Mouse (Mus musculus): ENCODE measurements around the gene Pax1. TPM values are rescaled to one million over a fixed set of nuclear protein-coding genes. Genes with fewer than 3 reads are reported as not detected.

Gene Pax1
- polyA plus RNA-seq, 1 experiment from 2014 or later = not detected

DNA sequence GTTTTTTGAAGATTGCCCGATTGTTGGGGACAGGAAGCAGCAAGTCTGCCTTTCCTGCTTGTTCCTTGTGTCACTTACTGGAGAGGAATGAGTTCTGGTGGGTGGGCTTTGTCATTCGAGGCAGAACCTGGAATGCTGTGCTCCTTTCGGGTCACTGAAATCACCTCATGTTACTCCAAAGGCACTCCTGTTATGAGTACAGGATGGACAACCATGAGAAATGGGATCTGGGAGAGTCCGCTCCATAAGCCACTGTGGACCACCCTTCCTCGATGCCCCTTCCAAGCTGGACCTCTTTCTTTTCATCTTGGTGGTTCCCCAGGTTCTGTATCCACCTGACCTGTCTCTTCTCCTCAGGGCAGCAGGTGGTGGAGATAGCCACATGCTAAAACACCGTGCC, 2.5 kb downstream of the Pax1 start:
- no peak for ATAC-seq (ENCODE audit: insufficient read depth, low FRiP score, low read depth)
- peaks cover 90% of the 10 kb centered on the region for H3K27me3 ChIP-seq (replicated peaks)
- H3K36me3 ChIP-seq = no peaks in the 10 kb centered on the region
- no peak overlapping the region for H3K4me3 ChIP-seq (replicated peaks)
- H3K9ac ChIP-seq = no peak overlapping the region
- 11% methylated on average over 6 of the region's 6 CpGs for WGBS
- H3K9me3 ChIP-seq = no peaks in the 10 kb centered on the region
- no peak overlapping the region for H3K4me2 ChIP-seq
- no peak overlapping the region for H3K27ac ChIP-seq
- peaks cover 6% of the 10 kb centered on the region for H3K4me1 ChIP-seq

GRCm38 (mm10) chr2:147364982-147365907, 3.5 kb downstream of the Pax1 start:
- Histone ChIP-seq H3K36me3 (no peaks in the 10 kb centered on the region), H3K9ac (no peak overlapping the region), H3K27me3 (replicated peaks) (peaks cover 89% of the 10 kb centered on the region), H3K4me3 (replicated peaks) (peak overlapping the region; percentile 30), H3K27ac (no peak overlapping the region), H3K4me1 (peaks cover 6% of the 10 kb centered on the region), H3K9me3 (no peaks in the 10 kb centered on the region), H3K4me2 (peak overlapping the region; percentile 52)
- under 1% methylated on average over 62 of the region's 80 CpGs for WGBS
- peak; percentile 54; the same call in 1 of the 2 replicates for ATAC-seq (ENCODE audit: insufficient read depth, low FRiP score, low read depth)

GRCm38 (mm10) chr2:147365908-147366630, 4.3 kb downstream of the Pax1 start:
- no peaks in the 10 kb centered on the region for H3K9me3 ChIP-seq
- H3K9ac ChIP-seq = no peak overlapping the region
- peaks cover 88% of the 10 kb centered on the region for H3K27me3 ChIP-seq (replicated peaks)
- WGBS = 2% methylated on average over 36 of the region's 36 CpGs
- no peaks in the 10 kb centered on the region for H3K36me3 ChIP-seq
- H3K4me3 ChIP-seq (replicated peaks) = no peak overlapping the region
- peaks cover 6% of the 10 kb centered on the region for H3K4me1 ChIP-seq
- H3K27ac ChIP-seq = no peak overlapping the region
- no peak overlapping the region for H3K4me2 ChIP-seq
- ATAC-seq (ENCODE audit: insufficient read depth, low FRiP score, low read depth) = no peak

DNA sequence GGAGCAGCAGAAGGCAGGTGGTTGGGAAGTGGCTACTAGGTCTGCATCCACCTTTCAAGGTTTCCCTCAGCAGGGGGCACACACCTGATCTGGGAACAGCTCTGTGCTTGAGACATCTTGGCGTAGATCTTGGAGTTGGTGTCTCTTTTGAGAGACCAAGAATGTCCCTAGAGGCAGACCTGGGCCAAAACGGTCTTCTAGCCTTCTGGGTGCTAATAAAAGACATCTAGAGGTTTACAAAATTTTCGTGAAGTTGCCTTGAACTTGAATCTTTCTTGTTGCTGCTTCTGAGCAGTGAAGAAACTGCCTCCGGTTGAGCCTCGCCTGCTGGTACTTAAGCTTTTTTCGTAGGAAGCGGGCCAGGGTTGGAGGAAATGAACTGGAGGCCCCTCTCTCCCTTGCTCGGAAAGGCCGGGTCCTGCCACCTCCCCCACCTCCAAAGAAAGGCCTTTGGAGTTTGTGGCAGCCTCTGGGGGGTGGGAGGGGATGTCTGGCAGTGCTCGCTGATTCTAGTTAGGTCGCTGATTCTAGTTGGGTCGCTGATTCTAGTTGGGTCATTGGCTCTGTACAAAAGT, 5.6 kb downstream of the Pax1 start:
- peaks cover 87% of the 10 kb centered on the region for H3K27me3 ChIP-seq (replicated peaks)
- 6% methylated on average over 12 of the region's 12 CpGs for WGBS
- H3K9me3 ChIP-seq = no peaks in the 10 kb centered on the region
- H3K4me3 ChIP-seq (replicated peaks) = no peak overlapping the region
- no peaks in the 10 kb centered on the region for H3K36me3 ChIP-seq
- no peak for ATAC-seq (ENCODE audit: insufficient read depth, low FRiP score, low read depth)
- H3K9ac ChIP-seq = no peak overlapping the region
- H3K4me2 ChIP-seq = no peak overlapping the region
- H3K4me1 ChIP-seq = peaks cover 6% of the 10 kb centered on the region
- H3K27ac ChIP-seq = no peak overlapping the region

DNA sequence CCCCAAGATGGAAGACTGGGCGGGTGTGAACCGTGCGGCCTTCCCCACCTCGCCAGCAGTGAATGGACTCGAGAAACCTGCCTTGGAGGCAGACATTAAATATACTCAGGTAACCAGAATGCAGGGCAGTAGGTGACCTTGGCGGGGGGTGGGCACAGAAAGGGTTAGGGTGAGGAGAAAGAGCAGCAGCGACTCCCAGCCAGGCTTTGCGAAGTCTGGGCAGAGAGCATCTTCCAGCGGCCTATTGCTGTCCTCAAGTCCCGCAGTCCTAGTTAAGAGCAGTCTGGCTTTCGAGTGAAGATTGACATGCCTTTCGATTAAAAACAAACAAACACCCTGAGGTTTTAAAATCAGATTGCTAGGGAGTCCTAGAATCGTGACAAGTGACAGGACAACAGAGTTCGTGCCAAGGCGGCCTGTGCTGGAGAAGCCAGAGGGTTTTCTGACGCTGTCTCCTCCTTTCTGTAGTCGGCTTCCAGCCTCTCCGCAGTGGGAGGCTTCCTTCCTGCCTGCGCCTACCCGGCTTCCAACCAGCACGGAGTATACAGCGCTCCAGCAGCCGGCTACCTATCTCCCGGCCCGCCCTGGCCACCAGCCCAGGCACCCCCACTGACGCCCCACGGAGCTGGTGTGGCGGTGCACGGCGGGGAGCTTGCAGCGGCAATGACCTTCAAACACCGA, 6.3 kb downstream of the Pax1 start:
- H3K27me3 ChIP-seq (replicated peaks) = peaks cover 85% of the 10 kb centered on the region
- 3% methylated on average over 32 of the region's 32 CpGs for WGBS
- no peak overlapping the region for H3K4me3 ChIP-seq (replicated peaks)
- peaks cover 6% of the 10 kb centered on the region for H3K4me1 ChIP-seq
- no peaks in the 10 kb centered on the region for H3K36me3 ChIP-seq
- no peak overlapping the region for H3K4me2 ChIP-seq
- H3K9me3 ChIP-seq = no peaks in the 10 kb centered on the region
- H3K9ac ChIP-seq = no peak overlapping the region
- no peak overlapping the region for H3K27ac ChIP-seq
- no peak for ATAC-seq (ENCODE audit: insufficient read depth, low FRiP score, low read depth)

DNA sequence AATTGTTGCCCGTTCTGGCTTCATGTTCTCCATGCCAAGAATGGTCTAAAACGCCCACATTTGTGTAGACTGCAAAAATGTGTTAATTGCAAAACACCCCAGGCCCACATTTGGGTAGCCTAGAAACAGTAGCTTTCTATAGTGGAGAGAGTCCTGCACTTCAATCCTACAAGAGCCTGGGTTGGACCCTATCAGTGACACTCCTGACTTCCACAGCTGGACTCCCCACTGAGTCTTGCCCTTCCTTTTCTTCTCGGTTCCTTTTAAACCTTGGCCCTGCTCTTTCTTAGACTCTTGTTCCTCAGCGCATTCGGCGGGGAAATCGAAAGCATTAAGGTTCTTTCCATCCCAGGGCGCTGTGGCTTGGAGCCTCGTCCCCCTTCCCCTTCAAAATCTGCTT, 7.8 kb downstream of the Pax1 start:
- Histone ChIP-seq H3K9ac (no peak overlapping the region), H3K27ac (no peak overlapping the region), H3K4me3 (replicated peaks) (no peak overlapping the region), H3K4me1 (peaks cover 6% of the 10 kb centered on the region), H3K27me3 (replicated peaks) (peaks cover 83% of the 10 kb centered on the region), H3K36me3 (no peaks in the 10 kb centered on the region), H3K9me3 (no peaks in the 10 kb centered on the region), H3K4me2 (no peak overlapping the region)
- WGBS = 6% methylated on average over 9 of the region's 9 CpGs
- no peak for ATAC-seq (ENCODE audit: insufficient read depth, low FRiP score, low read depth)

- Histone ChIP-seq H3K9ac (no peak overlapping the region), H3K4me3 (replicated peaks) (no peak overlapping the region), H3K27ac (no peak overlapping the region), H3K27me3 (replicated peaks) (peaks cover 83% of the 10 kb centered on the region), H3K4me1 (peaks cover 3% of the 10 kb centered on the region; the same call in 1 of the 2 replicates), H3K36me3 (no peaks in the 10 kb centered on the region), H3K4me2 (no peak overlapping the region), H3K9me3 (no peaks in the 10 kb centered on the region)
- 13% methylated on average over 5 of the region's 5 CpGs for WGBS
- no peak for ATAC-seq (ENCODE audit: insufficient read depth, low FRiP score, low read depth)
Observed at GRCm38 (mm10) chr2:147370091-147370490, 8.4 kb downstream of the Pax1 start.

DNA sequence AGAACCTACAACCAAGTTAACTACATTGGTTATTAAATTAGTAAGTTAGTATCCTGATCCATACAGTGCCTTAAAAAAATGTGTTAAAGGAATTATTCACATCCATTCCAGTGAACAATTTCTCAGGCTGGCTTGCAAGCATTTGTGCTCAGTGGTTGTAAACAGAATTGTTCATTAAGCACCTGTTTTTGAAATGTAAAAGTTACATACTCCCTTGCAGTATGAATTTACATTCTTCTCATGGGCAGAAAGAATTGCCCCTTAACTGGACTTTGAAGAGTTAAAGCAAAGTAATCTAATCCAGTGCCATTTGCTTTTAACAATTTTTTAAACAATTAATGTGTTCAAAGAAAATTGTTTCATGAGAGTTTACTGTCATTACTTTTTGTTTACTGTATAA, 9.6 kb downstream of the Pax1 start:
- no peaks in the 10 kb centered on the region for H3K36me3 ChIP-seq
- H3K9ac ChIP-seq = no peak overlapping the region
- H3K4me1 ChIP-seq = no peaks in the 10 kb centered on the region
- ATAC-seq (ENCODE audit: insufficient read depth, low FRiP score, low read depth) = no peak
- H3K9me3 ChIP-seq = no peaks in the 10 kb centered on the region
- no peak overlapping the region for H3K4me3 ChIP-seq (replicated peaks)
- peaks cover 77% of the 10 kb centered on the region for H3K27me3 ChIP-seq (replicated peaks)
- H3K27ac ChIP-seq = no peak overlapping the region
- no peak overlapping the region for H3K4me2 ChIP-seq

DNA sequence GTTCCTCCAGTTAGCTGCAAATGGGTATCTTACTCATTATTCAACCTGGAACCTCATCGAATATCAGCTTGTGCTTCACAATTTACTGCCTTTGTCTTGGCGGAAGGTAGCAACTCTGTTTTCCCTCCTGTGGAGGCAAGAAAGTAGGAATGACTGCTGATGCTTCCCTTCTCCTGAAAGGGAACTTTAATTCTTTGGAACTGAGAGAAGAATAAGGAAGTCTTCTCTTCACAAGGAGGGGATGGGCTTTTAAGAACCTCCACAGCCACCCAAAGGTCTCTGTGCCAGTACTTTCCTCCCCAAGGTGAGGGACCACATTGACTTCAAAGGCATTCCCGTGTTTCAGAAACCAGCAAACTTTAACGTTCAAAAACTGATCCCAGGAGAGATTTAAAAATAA, 10.1 kb downstream of the Pax1 start:
- ATAC-seq (ENCODE audit: insufficient read depth, low FRiP score, low read depth) = no peak
- no peaks in the 10 kb centered on the region for H3K36me3 ChIP-seq
- H3K9me3 ChIP-seq = no peaks in the 10 kb centered on the region
- no peak overlapping the region for H3K9ac ChIP-seq
- 6% methylated on average over 4 of the region's 4 CpGs for WGBS
- no peak overlapping the region for H3K4me3 ChIP-seq (replicated peaks)
- H3K4me1 ChIP-seq = no peaks in the 10 kb centered on the region
- H3K4me2 ChIP-seq = no peak overlapping the region
- peaks cover 75% of the 10 kb centered on the region for H3K27me3 ChIP-seq (replicated peaks)
- H3K27ac ChIP-seq = no peak overlapping the region

DNA sequence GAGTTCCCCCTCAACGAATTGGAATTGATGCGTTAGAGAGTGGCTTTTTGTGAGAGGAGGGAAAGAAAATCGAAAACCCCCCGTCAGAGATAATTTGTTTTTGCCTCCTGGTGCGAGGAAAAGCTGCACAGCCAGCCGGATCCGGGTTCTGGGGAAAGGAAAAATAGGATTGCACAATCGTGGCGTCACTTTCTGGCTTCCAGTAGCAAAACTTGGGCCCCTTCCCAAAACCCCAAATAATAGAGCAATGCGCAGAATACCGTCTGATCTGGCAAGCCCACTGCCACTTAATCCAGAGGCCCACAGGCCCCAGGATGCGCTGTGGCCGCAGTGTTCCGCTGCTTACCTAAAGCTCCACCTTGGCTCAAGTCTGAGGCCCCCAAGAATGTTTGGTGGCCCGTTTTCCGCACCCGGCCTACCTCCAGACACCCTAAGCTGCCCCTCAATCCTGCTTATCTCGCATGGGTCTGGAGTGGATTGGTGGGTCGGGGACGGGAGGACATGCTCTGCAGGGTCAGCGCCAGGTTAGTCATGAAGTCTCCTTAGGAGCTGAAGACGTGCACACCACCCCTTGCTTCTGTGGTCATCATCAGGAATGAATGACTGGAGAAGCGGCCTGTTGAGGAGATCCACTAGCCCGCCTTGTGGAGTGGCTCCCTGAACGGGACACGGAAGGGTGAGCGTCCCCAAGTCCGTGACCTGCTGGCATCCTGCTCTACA, 11.4 kb downstream of the Pax1 start:
- no peak for ATAC-seq (ENCODE audit: insufficient read depth, low FRiP score, low read depth)
- Histone ChIP-seq H3K4me1 (no peaks in the 10 kb centered on the region), H3K36me3 (no peaks in the 10 kb centered on the region), H3K9ac (no peak overlapping the region), H3K4me2 (no peak overlapping the region), H3K27me3 (replicated peaks) (peaks cover 72% of the 10 kb centered on the region), H3K9me3 (no peaks in the 10 kb centered on the region), H3K27ac (no peak overlapping the region), H3K4me3 (replicated peaks) (no peak overlapping the region)
- 2% methylated on average over 28 of the region's 28 CpGs for WGBS

GRCm38 (mm10) chr2:147373667-147374007, 11.9 kb downstream of the Pax1 start:
- no peaks in the 10 kb centered on the region for H3K4me1 ChIP-seq
- H3K4me3 ChIP-seq (replicated peaks) = no peak overlapping the region
- no peak overlapping the region for H3K9ac ChIP-seq
- no peaks in the 10 kb centered on the region for H3K36me3 ChIP-seq
- H3K9me3 ChIP-seq = no peaks in the 10 kb centered on the region
- no peak for ATAC-seq (ENCODE audit: insufficient read depth, low FRiP score, low read depth)
- no peak overlapping the region for H3K4me2 ChIP-seq
- no peak overlapping the region for H3K27ac ChIP-seq
- H3K27me3 ChIP-seq (replicated peaks) = peaks cover 69% of the 10 kb centered on the region
- WGBS = under 1% methylated on average over 19 of the region's 19 CpGs

All from stomach, embryonic 15.5 days (tissue).